Mouse (Mus musculus): ENCODE results near the gene Adamts4.

- TF ChIP-seq CTCF (IDR thresholded peaks at IDR 0.05; ENCODE audit: borderline replicate concordance, extremely low read depth, insufficient read depth, insufficient read length) (no peak), POLR2A (IDR thresholded peaks at IDR 0.05; ENCODE audit: borderline replicate concordance, extremely low read depth, insufficient read depth, insufficient read length, poor library complexity, severe bottlenecking) (no peak)
Observed at GRCm38 (mm10) chr1:171227879-171228278, 22.3 kb upstream of the Adamts4 start.

Data from brain, embryonic 14.5 days (tissue).